Mouse (Mus musculus) liver, postnatal 0 days (tissue): ENCODE data around the gene Camk1.

Experiments
- CTCF ChIP-seq: sonication (generic); IDR thresholded peaks from 2 replicates; pipeline ENCODE4 v1.5.1; 2016; ENCODE audit warnings: antibody characterized with exemption, low read depth
- EP300 ChIP-seq: IDR thresholded peaks from 2 replicates; pipeline ENCODE4 v1.6.1; 2016; ENCODE audit warnings: antibody characterized with exemption, low read depth, mild to moderate bottlenecking

DNA sequence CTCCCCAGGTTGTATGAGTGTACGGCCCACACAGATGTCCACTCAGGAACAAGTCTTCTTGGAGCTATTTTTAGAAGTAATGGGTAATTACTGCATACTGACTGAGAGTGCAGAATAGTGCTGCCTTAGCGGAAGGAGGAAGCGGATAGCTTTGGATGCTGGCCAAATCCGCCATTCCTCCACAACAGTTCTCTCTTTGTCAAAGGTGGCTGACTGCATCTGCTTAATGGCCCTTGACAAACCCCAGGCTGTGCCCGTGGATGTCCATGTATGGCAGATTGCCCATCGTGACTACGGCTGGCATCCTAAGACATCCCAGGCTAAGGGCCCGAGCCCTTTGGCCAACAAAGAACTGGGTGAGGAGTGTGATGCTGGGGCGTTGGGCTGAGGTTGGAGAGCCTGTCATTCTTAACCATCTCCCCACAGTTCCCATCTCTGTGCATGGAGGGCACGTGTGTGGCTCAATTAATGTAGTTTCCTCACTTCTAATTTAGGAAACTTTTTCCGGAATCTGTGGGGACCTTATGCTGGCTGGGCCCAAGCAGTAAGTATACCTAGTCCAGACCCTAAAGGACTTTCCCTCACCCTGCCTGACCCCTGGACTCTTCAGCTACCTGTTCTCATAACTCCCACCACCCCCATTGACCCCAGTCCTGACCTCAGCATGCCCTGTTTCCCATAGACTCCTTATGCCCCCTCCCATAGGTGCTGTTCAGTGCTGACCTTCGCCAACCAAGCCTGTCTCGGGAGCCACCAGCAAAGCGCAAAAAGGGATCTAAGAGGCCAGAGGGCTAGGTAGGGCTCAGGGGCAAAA, 10.4 kb downstream of the Camk1 start:
- TF ChIP-seq CTCF, result no peak
- TF ChIP-seq EP300, result no peak
